Mouse (Mus musculus): ENCODE results near the gene Npb. TPM values are rescaled to one million over a fixed set of nuclear protein-coding genes. Genes with fewer than 3 reads are reported as not detected.

The Npb gene
- polyA plus RNA-seq, 1 experiment from 2014 or later = 0.63 TPM

Other genes starting within 250 kb of the Npb start
- gene Fscn2, start 246.9 kb upstream of the Npb start, polyA plus RNA-seq (2016; fragmentation: Nextera tagmentation; extraction: Ambion mirVana) = 0.50 and 0.77 TPM in 2 replicates
- 38.0 and 45.9 TPM in 2 replicates for gene Faap100, start 229.7 kb upstream of the Npb start, polyA plus RNA-seq (2016; fragmentation: Nextera tagmentation; extraction: Ambion mirVana)
- gene Nploc4, start 170.8 kb upstream of the Npb start, polyA plus RNA-seq (2016; fragmentation: Nextera tagmentation; extraction: Ambion mirVana) = 47.7 and 49.3 TPM in 2 replicates
- 0.12 and 0.46 TPM in 2 replicates for gene Tspan10, start 165.8 kb upstream of the Npb start, polyA plus RNA-seq (2016; fragmentation: Nextera tagmentation; extraction: Ambion mirVana)
- gene Pde6g, start 155.0 kb upstream of the Npb start, polyA plus RNA-seq (2016; fragmentation: Nextera tagmentation; extraction: Ambion mirVana) = 0.31 and 0.35 TPM in 2 replicates
- 12.5 and 13.2 TPM in 2 replicates for gene Oxld1, start 150.4 kb upstream of the Npb start, polyA plus RNA-seq (2016; fragmentation: Nextera tagmentation; extraction: Ambion mirVana)
- gene Ccdc137, start 150.4 kb upstream of the Npb start, polyA plus RNA-seq (2016; fragmentation: Nextera tagmentation; extraction: Ambion mirVana) = 34.4 and 37.3 TPM in 2 replicates
- gene Arl16, start 140.9 kb upstream of the Npb start, polyA plus RNA-seq (2016; fragmentation: Nextera tagmentation; extraction: Ambion mirVana) = 59.6 and 62.3 TPM in 2 replicates
- gene Mrpl12, start 123.9 kb upstream of the Npb start, polyA plus RNA-seq (2016; fragmentation: Nextera tagmentation; extraction: Ambion mirVana) = 171 and 186 TPM in 2 replicates
- gene Slc25a10, start 116.6 kb upstream of the Npb start, polyA plus RNA-seq (2016; fragmentation: Nextera tagmentation; extraction: Ambion mirVana) = 50.6 and 53.3 TPM in 2 replicates
- gene Gcgr, start 77.8 kb upstream of the Npb start, polyA plus RNA-seq (2016; fragmentation: Nextera tagmentation; extraction: Ambion mirVana) = 0.14 and 0.17 TPM in 2 replicates
- 219 and 261 TPM in 2 replicates for gene Mcrip1, start 58.8 kb upstream of the Npb start, polyA plus RNA-seq (2016; fragmentation: Nextera tagmentation; extraction: Ambion mirVana)
- 0.27 TPM in 1 of 2 replicates, not detected in the other for gene Ppp1r27, start 57.3 kb upstream of the Npb start, polyA plus RNA-seq (2016; fragmentation: Nextera tagmentation; extraction: Ambion mirVana)
- gene P4hb, start 35.2 kb upstream of the Npb start, polyA plus RNA-seq (2016; fragmentation: Nextera tagmentation; extraction: Ambion mirVana) = 519 and 570 TPM in 2 replicates
- 799 and 820 TPM in 2 replicates for gene Arhgdia, start 26.9 kb upstream of the Npb start, polyA plus RNA-seq (2016; fragmentation: Nextera tagmentation; extraction: Ambion mirVana)
- 607 and 643 TPM in 2 replicates for gene Alyref, start 10.1 kb upstream of the Npb start, polyA plus RNA-seq (2016; fragmentation: Nextera tagmentation; extraction: Ambion mirVana)
- 237 TPM in 2 replicates for gene Anapc11, start 10.1 kb upstream of the Npb start, polyA plus RNA-seq (2016; fragmentation: Nextera tagmentation; extraction: Ambion mirVana)
- gene Pcyt2, start 9.5 kb downstream of the Npb start, polyA plus RNA-seq (2016; fragmentation: Nextera tagmentation; extraction: Ambion mirVana) = 139 and 160 TPM in 2 replicates
- 37.0 and 42.4 TPM in 2 replicates for gene Sirt7, start 16.8 kb downstream of the Npb start, polyA plus RNA-seq (2016; fragmentation: Nextera tagmentation; extraction: Ambion mirVana)
- 23.1 and 26.2 TPM in 2 replicates for gene Mafg, start 25.1 kb downstream of the Npb start, polyA plus RNA-seq (2016; fragmentation: Nextera tagmentation; extraction: Ambion mirVana)
- gene Pycr1, start 35.3 kb downstream of the Npb start, polyA plus RNA-seq (2016; fragmentation: Nextera tagmentation; extraction: Ambion mirVana) = 37.6 and 38.7 TPM in 2 replicates
- not detected in 2 replicates for gene Myadml2, start 39.7 kb downstream of the Npb start, polyA plus RNA-seq (2016; fragmentation: Nextera tagmentation; extraction: Ambion mirVana)
- gene Notum, start 52.7 kb downstream of the Npb start, polyA plus RNA-seq (2016; fragmentation: Nextera tagmentation; extraction: Ambion mirVana) = 2.3 and 4.3 TPM in 2 replicates
- 147 and 178 TPM in 2 replicates for gene Aspscr1, start 64.5 kb downstream of the Npb start, polyA plus RNA-seq (2016; fragmentation: Nextera tagmentation; extraction: Ambion mirVana)
- 129 and 137 TPM in 2 replicates for gene Cenpx, start 105.3 kb downstream of the Npb start, polyA plus RNA-seq (2016; fragmentation: Nextera tagmentation; extraction: Ambion mirVana)
- 55.8 and 57.7 TPM in 2 replicates for gene Lrrc45, start 105.4 kb downstream of the Npb start, polyA plus RNA-seq (2016; fragmentation: Nextera tagmentation; extraction: Ambion mirVana)
- gene Rac3, start 113.0 kb downstream of the Npb start, polyA plus RNA-seq (2016; fragmentation: Nextera tagmentation; extraction: Ambion mirVana) = 31.0 and 58.2 TPM in 2 replicates
- gene Dcxr, start 118.8 kb downstream of the Npb start, polyA plus RNA-seq (2016; fragmentation: Nextera tagmentation; extraction: Ambion mirVana) = 17.9 and 19.8 TPM in 2 replicates
- 1.6 and 2.1 TPM in 2 replicates for gene Cbr2, start 123.6 kb downstream of the Npb start, polyA plus RNA-seq (2016; fragmentation: Nextera tagmentation; extraction: Ambion mirVana)
- 8.9 and 12.2 TPM in 2 replicates for gene Hmga1b, start 154.3 kb downstream of the Npb start, polyA plus RNA-seq (2016; fragmentation: Nextera tagmentation; extraction: Ambion mirVana)
- gene Rfng, start 175.7 kb downstream of the Npb start, polyA plus RNA-seq (2016; fragmentation: Nextera tagmentation; extraction: Ambion mirVana) = 46.4 and 63.7 TPM in 2 replicates
- 276 and 285 TPM in 2 replicates for gene Gps1, start 175.8 kb downstream of the Npb start, polyA plus RNA-seq (2016; fragmentation: Nextera tagmentation; extraction: Ambion mirVana)
- gene Dus1l, start 187.9 kb downstream of the Npb start, polyA plus RNA-seq (2016; fragmentation: Nextera tagmentation; extraction: Ambion mirVana) = 95.4 and 97.1 TPM in 2 replicates
- 131 TPM in 2 replicates for gene Fasn, start 216.1 kb downstream of the Npb start, polyA plus RNA-seq (2016; fragmentation: Nextera tagmentation; extraction: Ambion mirVana)

Measured in hindbrain, embryonic 10.5 days (tissue).